Mouse (Mus musculus) gastrocnemius, postnatal 10 days (tissue): Measurements from ENCODE around the gene Ttll11. TPM values are rescaled to one million over a fixed set of nuclear protein-coding genes. Genes with fewer than 3 reads are reported as not detected.

Source experiments
- DNase-seq: peaks from one replicate; pipeline ENCODE4 v3.0.0; 2021; ENCODE audit warnings: mixed read lengths
- total RNA-seq, 2 experiments: library from RNA; stranded (reverse); gene quantifications; 2 replicates each; pipeline ENCODE4 v1.2.3; 2021

The Ttll11 gene
- total RNA-seq, 2 experiments from 2014 or later: 3.0 TPM

DNA sequence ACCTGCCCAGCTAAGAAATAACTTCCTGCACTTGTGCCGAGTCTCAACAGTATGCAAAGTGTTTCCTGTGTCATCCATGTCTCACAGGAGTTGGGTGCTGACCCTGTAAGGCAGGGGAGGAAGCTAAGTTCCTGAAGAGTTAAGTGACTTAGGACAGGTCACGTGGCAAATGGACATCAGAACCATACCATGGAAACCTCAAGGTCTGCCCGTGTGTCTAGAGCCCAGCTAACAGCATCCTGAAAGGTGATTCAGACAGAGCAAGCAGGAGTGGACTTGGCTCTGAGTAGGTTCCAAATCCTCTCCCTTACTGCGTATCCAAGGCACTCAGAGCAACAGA is 80.6 kb downstream of the Ttll11 start:
- no peak for DNase-seq

DNA sequence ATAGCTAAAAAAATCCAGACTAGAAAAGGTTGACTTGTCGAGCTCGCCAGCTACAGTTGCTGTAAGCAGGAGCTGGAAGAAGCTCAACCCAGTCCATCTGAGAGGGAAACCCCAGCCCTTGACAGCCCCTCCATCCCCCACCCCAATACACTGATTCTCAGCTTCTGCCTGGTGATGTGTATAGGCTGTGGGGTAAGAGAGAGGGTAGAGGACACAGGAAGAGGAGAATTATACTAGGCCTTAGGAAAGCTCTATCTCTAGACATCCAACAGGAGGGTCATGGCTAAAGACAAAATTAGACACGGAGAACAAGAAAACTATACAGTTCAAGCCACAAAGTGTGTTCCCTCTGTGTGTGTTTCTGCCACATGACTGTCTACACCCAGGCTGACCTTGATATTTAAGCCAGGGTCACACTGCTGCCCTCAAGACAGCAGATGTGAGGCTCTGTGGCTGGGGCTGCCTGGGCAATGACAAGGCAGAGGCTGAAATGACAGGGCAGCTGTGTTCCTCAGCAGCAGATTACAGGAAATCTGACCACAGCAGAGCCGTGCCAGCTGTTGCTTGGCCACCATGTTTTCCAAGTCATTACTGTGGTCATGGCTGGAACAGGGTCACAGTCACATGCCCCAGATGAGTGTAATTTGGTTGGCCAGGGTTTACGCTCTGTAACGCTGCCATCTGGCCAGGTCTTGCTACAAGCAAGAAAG is 81.1 kb downstream of the Ttll11 start:
- DNase-seq: peak; percentile 77

DNA sequence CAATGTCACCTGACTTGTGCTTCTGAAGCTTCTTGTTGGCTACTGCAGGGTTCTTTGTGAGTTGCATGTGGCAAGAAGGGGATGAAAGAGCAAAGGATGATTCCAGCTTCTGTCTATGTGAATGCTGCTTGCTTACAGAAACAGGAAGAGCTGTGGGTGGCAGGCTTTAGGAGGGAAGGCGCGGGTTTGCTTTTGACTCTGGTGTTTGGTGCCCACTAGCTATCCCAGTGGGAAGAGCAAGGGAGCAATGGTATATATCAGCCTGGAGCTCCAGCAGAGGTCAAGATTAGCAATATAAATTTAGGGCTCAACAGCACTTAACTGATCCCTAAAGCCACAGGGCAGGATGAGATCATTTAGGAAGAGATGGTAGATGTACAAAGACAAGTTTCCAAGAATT is 82.6 kb downstream of the Ttll11 start:
- no peak for DNase-seq

DNA sequence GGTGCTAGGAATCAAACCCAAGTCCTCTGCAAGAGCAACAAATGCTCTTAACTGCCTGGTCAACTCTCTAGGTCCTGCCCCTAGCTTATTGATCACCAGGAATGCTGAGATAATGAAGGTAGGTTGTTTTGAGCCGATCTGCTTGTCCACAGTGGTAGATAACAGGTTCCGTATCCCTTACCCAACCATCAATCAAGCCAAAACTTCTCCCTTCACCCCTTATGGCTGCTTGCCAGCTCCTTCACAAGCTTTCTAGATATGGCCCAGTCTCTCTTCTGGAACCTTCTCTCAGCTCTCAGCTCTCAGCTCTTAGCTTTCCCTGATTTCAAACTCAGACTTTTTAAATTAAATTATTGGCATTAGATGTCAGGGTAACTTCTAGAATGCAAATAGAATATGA is 85.2 kb downstream of the Ttll11 start:
- no peak for DNase-seq

DNA sequence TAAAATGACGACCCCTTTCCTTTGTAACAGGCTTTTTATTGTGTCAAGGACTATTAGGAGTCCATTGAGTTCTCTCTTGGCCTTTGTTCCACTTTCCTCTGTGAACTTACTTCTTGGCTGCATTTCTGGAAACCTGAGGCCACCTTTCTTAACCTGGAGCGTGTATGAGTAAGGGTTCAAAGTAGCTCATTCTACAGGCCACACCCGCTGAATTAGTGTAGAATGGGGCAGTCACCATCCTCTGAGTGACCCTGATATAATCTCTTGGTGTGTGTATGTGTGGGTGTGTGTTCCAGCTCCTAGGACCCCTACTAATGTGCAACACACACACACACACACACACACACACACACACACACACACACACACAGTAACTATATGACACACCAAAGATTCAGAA is 89.1 kb downstream of the Ttll11 start:
- no peak for DNase-seq

DNA sequence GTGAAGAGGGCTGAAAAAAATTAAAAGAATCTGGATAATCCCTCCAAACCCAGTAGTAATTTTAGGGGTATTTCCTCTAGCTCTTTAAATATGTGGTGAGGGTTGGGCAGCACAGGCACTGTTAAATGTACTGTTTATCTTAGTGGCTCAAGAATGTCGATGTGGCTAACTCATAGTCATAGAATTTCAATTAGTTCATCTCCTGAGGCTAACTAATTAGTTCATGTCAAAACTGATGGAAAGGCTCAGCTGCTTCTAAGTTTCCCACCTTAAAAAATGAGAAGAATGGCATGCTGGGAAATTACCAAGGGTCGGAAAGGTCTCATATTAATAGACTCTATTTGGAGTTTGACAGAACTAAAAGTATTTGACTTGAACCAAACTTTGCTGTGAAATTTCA is 89.9 kb downstream of the Ttll11 start:
- DNase-seq: no peak

DNA sequence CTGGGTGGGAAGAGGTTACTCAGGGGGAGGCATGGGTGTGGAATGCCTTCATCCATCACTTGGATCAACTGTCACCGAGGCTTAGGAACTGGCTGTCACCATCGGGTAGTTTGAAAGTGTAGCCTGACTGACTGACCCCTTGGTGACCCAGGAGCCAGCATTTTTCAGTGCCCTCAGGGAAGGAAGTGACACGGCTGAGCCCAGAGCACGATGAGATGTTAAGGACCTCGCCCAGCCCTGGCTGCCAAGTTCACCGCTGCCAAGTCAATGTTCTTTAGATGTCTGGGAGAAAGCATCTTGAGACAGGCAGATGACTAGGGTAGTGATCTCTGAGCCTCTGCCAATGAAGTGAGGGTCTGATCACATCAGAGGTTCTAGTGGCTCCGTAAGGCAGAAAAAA is 95.4 kb downstream of the Ttll11 start:
- DNase-seq: no peak

DNA sequence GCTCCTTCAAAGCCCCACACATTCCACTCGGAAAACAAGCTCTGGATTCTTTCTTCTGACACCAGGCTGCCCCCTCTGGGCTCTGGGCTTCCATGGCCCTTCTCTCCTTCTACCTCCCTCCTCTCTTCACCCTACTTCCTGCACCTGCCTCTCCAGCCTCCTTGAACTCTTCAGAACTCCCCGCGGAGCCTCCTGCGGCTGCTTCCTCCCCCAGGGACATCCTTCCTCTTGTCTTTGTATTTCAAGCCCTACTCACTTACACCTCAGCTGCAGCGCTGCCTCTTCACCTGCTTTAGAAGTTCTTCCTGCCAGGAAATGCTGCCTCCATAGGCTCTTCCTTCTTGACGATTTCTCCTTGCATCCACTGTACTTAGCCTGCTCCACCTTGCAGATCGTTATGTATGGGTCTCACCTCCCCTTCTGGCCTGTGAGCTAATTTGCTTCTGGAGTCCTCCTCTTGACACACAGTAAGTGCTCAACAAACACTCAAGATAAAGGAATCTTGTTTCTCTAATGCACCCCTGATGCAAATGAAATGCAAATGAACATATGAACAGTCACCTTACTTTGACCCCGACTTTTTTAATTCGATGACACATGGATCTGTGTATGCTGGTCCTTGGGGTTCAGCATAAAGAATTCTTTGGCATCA is 97.3 kb downstream of the Ttll11 start:
- DNase-seq: no peak

DNA sequence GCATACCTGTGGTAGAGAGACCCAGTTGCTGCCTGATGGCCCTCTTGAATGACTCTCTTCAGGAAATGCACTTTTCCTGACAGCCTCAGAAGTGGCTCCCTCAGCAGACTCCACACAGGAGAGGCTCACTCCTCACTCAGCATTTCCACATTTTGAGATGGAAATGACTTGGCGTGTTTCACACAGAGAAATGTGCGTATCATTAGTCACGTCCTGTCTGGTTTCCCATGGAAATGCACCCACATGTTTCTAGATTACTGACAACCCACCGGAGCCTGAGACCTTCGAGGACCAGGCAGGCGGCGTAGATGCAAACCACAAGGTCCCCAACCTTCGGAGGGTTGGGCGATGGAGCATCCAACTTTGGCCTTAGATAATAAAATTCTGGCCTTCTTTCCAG is 97.8 kb downstream of the Ttll11 start:
- no peak for DNase-seq

DNA sequence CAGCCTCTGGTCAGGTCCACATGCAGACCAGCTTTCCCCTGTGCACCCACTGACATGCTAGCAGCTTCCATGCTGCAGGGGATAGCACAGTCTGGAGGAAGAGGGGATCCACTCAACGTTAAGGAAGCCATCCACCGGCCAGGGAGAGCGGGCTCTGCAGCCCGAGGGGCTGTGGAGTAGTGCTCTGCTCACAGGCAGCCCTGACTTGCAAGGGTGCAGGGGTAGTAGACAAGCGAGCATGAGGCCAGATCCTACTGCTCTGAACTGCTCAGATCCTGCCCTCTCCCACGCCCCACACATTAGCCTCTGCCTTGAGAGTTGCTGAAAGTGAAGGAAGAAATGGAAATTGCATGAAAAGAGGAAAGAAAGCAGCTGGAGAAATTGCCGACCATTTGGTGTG is 99.4 kb downstream of the Ttll11 start:
- DNase-seq: no peak

DNA sequence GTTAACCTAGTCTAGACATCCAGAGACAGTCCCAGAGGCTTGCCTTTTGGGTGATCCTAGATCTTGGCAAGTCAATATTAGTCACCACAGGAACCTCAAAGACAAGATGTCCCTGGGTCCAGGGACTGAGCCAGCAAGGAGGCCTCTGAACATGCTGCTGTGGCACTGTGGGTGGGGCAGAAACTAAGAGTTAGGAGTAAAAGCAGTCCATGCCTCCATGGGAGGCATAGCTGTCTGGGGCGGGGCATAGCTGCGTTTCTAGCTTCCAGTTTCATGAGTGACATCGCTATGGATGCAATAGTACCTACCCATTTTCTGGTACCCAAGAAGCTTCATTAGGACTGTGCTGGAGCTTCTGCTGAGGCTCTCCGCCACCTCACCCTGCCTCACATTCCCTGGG is 99.8 kb downstream of the Ttll11 start:
- no peak for DNase-seq

DNA sequence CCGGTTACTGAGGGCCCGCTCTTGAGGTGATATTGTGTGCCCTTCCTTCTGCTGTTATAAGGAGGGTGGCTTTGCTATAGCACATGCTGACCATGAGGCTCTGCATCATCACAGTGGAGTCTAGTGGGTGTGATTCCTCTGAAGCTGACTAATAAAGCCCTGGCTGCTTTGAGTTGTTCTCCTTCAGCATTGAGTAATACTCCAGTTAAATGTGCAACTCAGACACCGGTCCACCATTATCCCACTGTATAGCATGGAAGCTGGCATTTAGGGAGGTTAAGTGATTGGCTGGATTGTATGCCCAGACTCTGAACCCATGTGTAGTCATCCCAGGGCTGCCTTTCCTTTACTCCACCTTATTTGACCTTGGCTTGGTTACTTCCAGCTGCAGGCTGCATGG is 101.2 kb downstream of the Ttll11 start:
- DNase-seq: no peak

DNA sequence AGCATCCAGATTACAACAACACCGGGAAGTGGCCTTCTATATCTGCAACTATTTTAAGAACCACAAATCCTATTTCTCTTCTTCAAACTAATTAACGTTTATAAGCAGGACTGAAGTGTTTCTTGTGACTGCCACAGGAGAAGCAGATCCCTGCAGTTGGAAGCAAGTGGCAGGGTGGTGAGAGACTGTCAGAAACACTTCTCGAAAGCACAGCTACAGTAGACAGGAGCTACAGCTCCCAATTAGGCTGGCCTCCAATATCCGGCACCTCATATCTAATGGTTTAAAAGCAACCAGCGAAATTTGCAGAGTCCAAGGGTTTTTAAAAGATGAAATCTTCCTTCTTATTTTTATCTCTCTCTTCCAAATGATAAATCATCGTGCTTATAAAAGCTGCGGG is 104.1 kb downstream of the Ttll11 start:
- no peak for DNase-seq

DNA sequence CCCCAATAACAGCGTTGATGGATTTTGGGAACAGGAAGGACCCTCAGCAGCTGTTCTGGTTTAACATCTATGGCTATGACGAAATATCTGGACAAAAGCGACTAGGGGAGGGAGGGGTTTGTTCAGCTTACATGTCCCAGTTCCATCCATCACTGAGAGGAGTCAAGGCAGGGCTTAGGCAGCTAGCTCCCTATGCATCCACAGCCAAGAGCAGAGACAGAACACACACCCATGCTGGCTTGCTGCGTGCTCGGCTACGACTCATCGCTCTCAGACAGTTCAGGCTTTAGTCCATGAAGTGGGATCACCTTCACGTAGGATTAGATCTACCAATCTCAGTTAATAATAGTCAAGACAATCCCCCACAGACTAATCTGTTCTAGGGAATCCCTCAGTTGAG is 105.3 kb downstream of the Ttll11 start:
- DNase-seq: no peak

DNA sequence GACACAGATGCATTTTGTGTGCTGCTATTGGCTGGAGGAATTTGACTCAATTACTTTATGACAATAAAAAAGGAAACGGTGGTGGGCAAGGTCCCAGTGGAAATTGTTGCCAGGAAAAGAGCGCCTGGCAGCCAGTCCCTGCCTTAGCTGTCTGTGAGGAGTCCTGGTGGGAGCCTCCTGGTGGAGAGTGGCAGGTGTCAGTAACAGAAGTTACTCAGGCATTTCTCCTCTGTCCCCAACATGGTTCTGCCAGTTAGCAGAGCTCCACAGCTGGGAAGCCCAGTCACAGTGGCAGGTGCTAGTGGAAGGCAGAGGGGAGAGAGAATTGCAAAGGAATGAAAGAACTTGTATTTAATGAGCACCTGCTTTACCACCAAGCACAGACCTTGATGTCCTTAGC is 110.5 kb downstream of the Ttll11 start:
- no peak for DNase-seq

DNA sequence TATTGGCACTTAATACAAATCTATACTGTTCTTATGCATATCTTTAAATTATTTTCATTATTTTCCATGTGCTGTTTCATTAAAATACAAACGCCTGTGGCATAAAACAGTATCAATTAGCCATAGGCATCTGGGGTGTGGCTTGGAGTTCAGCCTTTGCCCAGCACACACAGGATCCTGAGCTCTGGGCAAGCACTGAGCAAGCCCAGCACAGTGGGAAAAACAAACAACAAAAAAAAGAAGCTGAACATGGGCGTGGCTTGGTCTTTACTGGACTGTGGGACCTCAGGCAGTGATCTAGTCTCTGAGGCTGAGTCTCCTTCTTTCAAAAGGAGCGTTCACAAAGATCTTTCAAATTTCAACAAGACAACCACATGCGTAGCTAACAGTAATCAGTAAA is 116.4 kb downstream of the Ttll11 start:
- no peak for DNase-seq

DNA sequence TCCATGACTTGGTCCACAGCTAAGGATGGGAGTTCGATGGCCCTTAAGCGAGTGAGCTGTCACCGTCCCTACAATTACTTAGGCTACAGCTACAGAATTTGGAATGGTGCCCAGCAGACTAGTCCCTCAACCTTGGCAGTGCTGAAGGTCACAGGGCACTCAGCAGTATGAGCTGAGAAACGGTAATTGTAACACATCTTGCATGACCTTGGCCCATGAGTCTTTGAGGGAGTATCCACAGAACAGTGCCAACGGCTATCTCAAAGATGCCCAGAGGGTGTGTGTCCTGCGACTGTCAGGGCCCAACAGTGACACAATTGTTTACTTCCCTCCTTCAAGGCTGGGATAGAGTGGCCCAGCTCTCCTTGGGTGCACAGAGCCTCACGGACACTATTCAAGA is 118.5 kb downstream of the Ttll11 start:
- DNase-seq: no peak

DNA sequence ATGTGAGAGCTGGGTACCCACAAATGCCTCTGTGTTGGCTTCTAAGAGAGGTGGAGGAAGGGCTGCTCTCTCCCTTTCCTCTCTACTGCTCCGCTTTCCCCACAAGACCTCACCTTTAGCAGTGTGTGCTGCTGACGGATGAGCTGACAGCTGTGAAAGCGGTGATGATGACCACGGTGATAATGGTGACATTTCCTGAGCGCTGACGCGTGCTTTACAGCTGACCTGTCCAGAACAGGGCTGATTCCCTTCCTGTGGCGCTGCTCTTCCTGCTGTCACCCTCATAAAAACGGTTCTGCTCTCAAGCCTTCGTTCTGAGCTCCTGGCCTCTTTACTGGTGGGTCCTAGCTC is 119.3 kb downstream of the Ttll11 start:
- DNase-seq: no peak

DNA sequence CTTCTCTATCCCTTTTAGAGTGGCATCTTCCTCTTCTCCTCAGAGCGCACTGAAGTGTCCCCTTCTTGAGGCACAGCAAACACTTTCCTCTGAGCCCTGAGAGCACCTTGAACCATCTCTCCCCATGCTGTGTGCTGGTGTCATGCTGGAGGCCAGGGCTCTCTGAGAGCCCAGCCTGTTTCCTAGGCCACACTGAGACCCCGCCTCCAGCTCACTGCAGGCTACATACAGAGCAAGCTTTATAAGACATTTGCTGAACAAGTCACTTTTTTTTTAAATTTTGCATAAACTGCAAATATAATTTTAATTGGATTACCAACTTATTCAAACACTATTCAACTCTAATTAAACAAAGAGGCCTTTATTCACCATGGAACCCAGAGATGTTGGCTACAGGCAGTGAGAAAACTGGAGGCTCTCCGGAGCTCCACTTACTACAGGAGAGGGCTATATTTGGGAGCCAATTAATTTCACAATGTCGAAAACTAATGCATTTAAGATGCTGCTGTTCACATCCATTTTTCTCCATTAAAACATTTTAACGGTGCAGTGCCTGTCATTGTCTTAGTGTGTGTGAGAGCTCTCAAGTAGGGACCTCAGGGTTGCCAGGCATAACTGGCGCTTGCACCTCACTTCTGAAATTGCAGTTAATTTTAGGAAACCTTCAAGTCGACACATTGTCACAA is 119.9 kb downstream of the Ttll11 start:
- DNase-seq: no peak

DNA sequence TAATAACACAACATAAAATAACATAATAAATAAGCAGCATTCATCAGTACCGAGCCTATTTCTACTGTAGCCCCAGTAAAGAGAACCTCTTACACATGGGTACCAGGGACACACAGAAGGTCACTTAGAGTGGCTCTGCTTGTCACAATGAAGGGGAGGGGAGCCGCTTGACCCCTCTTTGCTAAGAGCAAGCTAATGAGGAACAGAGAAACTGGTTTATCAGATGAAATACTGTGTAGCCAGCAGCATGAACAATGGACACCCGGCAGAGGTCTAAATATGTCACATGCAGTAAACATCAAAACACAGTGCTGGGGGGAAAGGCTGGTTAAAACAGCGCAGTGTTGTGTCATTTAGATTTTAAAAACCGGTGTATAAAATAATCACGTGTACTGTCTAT is 121.4 kb downstream of the Ttll11 start:
- DNase-seq: no peak

DNA sequence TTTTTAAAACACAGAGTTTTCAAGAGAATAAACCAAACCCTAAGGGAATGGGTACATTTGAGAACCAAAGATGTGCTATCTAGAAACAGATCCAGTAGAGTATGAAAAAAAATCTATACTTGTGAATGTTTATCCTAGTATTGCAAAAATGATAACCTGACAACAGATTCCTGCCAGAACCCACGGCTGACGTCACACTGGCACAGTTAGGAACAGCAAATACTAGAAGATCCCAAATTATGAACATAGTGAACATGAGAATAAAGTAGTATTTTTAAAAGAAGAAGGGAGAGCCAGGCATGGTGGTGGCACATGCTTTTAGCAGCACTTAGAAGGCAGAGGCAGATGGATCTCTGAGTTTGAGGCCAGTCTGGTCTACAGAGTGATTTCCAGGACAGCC is 122.8 kb downstream of the Ttll11 start:
- no peak for DNase-seq

DNA sequence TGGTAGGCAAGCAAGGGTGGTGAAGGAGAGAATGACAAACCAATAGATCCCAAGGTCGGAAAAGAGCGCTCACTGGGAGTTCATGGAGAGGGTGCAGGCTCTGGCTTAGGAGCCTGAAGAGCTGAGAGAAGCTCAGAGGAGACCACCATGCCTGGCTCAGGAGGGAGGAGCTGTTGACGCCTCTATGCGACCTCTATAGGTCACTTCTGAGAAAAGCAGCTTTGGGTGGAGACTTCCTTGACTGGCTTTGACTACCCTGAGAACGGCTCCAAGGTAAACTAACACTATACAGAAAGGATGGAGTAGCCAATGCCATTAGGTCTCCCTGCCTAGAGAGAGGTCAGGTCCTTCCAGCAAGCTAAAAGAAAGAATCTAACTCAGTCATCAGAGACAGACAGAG is 124.8 kb downstream of the Ttll11 start:
- no peak for DNase-seq

DNA sequence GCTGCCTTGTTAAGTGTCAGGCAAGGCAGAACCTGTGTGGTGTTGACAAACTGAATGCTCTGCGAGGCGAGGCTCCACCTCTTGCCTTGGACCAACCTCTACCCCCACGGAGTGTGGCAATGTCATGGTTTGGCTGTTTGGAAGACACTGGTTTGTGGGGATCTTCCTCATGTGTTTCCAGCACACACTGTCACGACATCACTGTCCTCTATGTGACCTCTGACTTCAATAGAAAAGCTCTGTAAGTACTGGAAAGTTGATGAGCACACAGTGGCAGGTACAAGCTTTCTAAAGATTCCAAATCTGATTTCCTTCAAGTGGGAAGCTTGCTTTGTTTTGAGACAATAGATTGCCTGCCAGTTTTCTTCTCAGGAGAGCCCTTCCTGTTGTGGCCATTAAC is 126.7 kb downstream of the Ttll11 start:
- no peak for DNase-seq

DNA sequence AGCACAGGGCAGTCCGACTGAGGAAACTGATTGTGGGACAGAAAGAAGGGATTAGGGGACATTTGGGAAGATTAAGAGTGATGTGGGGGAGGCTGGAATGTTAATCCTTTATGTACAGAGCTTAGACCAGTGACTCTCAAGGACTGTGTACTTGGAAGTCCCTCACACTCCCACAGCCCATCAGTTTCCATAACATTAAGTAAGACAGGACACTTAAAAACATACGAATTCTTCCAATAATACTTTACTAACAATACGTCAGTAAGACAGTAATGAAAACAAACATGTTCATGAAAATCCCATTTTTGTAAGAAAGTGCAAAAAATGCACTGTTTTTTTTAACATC is 127.6 kb downstream of the Ttll11 start:
- no peak for DNase-seq
